Mouse (Mus musculus) common myeloid progenitor, adult 5-6 weeks (primary cell): ENCODE data around the gene Tdrd9. TPM values are rescaled to one million over a fixed set of nuclear protein-coding genes. Genes with fewer than 3 reads are reported as not detected.
A peak's percentile ranks its signal among the peaks of the same experiment; 100 is the strongest.

Source experiments
- ATAC-seq: replicated peaks from 2 replicates; pipeline ENCODE4 v1.8.0; 2016; ENCODE audit warnings: low read depth, mild to moderate bottlenecking, moderate TSS enrichment, inconsistent platforms; ENCODE audit not compliant: poor library complexity, severe bottlenecking
- total RNA-seq: library from RNA; stranded (forward); fragments of 200-1000, 187-1606 nt; gene quantifications from 2 replicates; pipeline ENCODE4 v1.2.3, GENCODE M21; 2017

Gene Tdrd9
- total RNA-seq, 1 experiment from 2014 or later: 0.09 TPM

GRCm38 (mm10) chr12:112096733-112097117 is 125.4 kb downstream of the Tdrd9 start:
- ATAC-seq: no peak

DNA sequence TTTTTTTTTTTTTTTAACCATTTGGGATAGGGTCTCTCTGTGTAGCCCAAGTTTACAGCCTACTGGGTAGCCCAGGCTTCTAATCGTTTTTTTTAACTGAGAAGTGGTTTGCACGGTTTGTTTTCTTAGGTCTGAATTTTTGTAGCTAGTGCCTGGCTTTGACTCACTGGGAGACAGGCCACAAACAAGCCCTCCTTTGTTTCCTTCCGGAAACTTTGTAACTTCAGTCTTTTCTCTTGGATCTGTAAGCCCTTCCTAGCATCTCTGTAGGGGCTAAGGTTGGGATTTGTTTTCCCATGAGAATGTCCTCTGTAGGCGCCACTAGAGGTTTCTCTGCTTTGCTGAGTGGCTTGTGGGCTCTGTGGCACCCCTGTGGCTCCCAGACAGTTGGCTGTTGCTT is 128.7 kb downstream of the Tdrd9 start:
- no peak for ATAC-seq

GRCm38 (mm10) chr12:112101045-112101444 is 129.7 kb downstream of the Tdrd9 start:
- no peak for ATAC-seq

GRCm38 (mm10) chr12:112103179-112103578 is 131.8 kb downstream of the Tdrd9 start:
- ATAC-seq: no peak

DNA sequence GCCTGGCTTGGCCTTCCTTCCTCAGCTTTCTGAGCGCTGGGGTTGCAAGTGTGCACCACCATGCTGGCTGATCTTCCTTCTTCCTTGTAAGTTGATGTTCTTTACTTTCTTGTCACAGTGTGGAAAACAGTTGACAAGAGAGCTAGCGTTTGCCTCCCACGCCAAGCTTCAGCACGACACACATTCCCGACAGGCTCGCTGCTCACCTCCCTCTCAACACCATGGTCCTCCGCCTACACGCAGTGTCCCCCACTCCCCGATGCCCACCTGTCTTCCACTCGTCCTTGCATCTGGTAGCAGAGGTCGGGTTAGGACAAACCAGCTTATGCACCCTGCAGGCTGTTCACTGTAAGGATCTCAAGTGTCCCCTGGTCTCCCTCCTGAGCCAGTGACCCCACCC is 133.5 kb downstream of the Tdrd9 start:
- no peak for ATAC-seq

- peak; percentile 32; the same call in 1 of the 2 replicates for ATAC-seq
Observed at GRCm38 (mm10) chr12:112106541-112106971, 135.2 kb downstream of the Tdrd9 start, which contains the start of gene Aspg. Gene Aspg, plus strand, starts transcription at chr12:112106679.

- no peak for ATAC-seq
Observed at GRCm38 (mm10) chr12:112107685-112108084, 136.3 kb downstream of the Tdrd9 start.

DNA sequence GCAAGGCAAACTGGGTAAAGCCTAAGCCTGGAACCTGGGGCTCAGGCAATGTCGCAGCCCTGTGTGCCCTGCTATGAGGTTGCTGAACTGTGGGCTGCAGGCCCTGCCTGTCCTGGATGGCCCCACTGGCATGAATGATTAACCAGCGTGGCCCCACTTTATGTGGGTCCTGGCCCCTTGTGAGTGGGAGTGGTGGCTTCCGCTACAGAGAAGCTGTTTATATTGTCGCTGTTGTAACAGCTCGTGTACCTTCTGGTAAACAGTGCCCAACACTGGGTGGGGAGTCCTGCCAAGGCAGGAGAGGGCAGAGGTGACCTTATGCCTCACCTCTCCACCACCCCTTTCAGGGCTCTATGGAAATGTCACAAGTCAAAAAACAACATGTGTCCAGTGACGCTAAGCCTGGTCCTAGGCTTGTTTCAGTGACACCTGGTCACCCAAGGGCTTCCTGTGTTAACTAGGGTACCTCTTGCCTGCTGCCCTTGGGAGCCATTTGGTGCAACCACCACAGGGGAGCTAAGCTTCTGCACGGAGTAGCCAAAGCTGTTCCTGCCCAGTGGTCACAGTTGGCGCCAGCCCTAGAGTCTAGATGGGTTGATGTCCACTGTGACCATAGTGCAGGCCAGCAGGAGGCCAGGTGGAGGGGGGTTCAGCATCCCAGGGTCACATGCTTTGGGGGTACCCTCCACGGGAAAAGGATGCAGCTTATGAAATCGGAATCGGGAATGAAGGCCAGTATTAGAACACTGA is 137.5 kb downstream of the Tdrd9 start:
- ATAC-seq: no peak

- no peak for ATAC-seq
Observed at GRCm38 (mm10) chr12:112109701-112110100, 138.3 kb downstream of the Tdrd9 start.

- ATAC-seq: no peak
Observed at GRCm38 (mm10) chr12:112111323-112111722, 140.0 kb downstream of the Tdrd9 start.

DNA sequence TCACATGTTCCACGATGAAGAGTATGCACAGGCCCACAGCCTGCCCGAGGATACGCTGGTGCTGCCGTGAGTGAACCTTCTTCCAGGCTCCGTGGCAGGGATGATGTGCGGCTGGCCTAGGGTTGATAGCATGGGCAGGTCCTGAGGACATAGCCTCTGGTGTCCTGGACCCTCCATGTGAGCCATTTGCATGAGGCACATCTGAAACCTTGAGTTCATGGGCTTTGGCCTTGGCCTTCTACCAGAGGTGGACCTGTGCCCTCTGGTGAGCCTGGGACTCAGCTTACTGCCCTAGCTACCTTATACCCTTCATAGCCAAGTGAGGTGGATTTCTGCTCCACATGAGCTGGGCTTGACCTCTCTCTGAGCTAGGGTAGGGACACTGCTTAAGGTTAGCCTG is 140.9 kb downstream of the Tdrd9 start:
- no peak for ATAC-seq

- ATAC-seq: no peak; the same call in 1 of the 2 replicates
Observed at GRCm38 (mm10) chr12:112112686-112113396, 141.5 kb downstream of the Tdrd9 start.

GRCm38 (mm10) chr12:112113710-112114109 is 142.4 kb downstream of the Tdrd9 start:
- ATAC-seq: peak; percentile 87

DNA sequence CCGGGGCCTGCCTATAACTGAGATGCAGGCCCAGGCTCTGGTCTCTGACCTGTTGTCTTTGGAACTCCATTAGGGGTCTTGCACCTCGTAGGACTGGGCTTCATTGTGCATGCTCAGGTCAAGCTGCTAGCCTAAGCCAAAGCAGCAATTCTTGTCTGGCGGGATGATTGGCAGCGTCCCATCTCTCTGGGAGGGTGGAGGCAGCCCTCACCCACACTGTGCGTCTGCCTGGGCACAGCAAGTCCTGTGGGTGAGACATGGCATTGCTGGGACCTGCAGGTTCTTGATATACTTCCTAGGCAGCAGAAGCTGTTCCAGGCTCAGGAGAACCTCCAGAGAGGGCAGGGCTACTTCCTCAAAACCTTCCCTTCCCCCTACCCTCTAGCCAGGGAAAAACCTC is 145.6 kb downstream of the Tdrd9 start:
- no peak for ATAC-seq

DNA sequence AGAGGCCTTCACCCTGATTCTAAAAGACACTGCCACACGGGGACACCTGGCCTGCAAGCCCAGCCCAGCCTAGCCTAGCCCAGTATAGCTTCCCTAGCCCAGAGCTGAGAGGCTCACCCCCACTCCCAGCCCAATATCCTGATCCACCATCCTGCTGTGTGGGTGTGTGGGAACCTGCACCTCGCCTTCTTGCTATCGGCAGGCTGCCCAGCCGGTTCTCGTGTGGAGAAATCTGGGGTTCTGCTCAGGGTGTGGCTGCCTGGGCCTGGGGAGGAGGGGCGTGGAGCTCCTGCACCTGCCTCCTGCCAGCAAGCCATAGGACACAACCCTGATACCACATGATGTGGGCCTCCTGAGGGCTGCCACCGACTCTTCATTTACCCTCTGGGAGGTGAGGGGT is 146.3 kb downstream of the Tdrd9 start:
- ATAC-seq: no peak

Other genes starting within 250 kb of the Tdrd9 start
- gene Klc1, start 212.7 kb upstream of the Tdrd9 start, total RNA-seq: 39.2 and 98.8 TPM in 2 replicates
- 6.6 and 8.4 TPM in 2 replicates for gene Xrcc3, start 157.7 kb upstream of the Tdrd9 start, total RNA-seq
- gene Zfyve21, start 157.4 kb upstream of the Tdrd9 start, total RNA-seq: 8.4 and 12.3 TPM in 2 replicates
- gene Ppp1r13b, start 63.4 kb upstream of the Tdrd9 start, total RNA-seq: 12.7 and 18.3 TPM in 2 replicates
- 466 and 542 TPM in 2 replicates for gene Atp5mpl, start 4.6 kb upstream of the Tdrd9 start, total RNA-seq
- gene Rd3l, start 9.8 kb downstream of the Tdrd9 start, total RNA-seq: not detected in 2 replicates
- gene Aspg, start 135.1 kb downstream of the Tdrd9 start, total RNA-seq: not detected in 2 replicates
- gene Kif26a, start 174.6 kb downstream of the Tdrd9 start, total RNA-seq: not detected in 2 replicates